Mouse (Mus musculus) liver, postnatal 0 days (tissue): ENCODE measurements around the gene Cd276. TPM values are rescaled to one million over a fixed set of nuclear protein-coding genes. Genes with fewer than 3 reads are reported as not detected.

ENCODE experiments used
- ATAC-seq: fragments of 200-750 bp; cut with Nextera tagmentation; 2 replicates; pipeline ENCODE4 v1.8.0; 2017; ENCODE audit warnings: mild to moderate bottlenecking, moderate library complexity
- DNase-seq: peaks from one replicate; pipeline ENCODE4 v3.0.0-alpha.2; 2016
- H3K27ac ChIP-seq: fragments of 300-500 bp; sonication (generic); 2 replicates; pipeline ENCODE4 v1.5.1; 2014; ENCODE audit warnings: antibody characterized with exemption, moderate library complexity, mild to moderate bottlenecking, low read depth
- H3K27me3 ChIP-seq: fragments of 300-500 bp; sonication (generic); 2 replicates; pipeline ENCODE4 v1.6.1; 2014; ENCODE audit warnings: low read length, control low read depth, mixed read lengths; ENCODE audit not compliant: insufficient read depth
- H3K36me3 ChIP-seq: fragments of 300-500 bp; sonication (generic); replicated peaks from 2 replicates; pipeline ENCODE4 v1.6.1; 2014; ENCODE audit warnings: mild to moderate bottlenecking, control low read depth, low read length, moderate library complexity, mixed read lengths; ENCODE audit not compliant: insufficient read depth
- H3K4me1 ChIP-seq: fragments of 300-500 bp; sonication (generic); 2 replicates; pipeline ENCODE4 v1.6.1; 2014; ENCODE audit warnings: antibody characterized with exemption, mild to moderate bottlenecking, control low read depth; ENCODE audit not compliant: insufficient read depth
- H3K4me2 ChIP-seq: fragments of 300-500 bp; sonication (generic); 2 replicates; pipeline ENCODE4 v1.6.1; 2014; ENCODE audit warnings: low read depth, mild to moderate bottlenecking, low read length, moderate library complexity, mixed read lengths
- H3K4me3 ChIP-seq: fragments of 300-500 bp; sonication (generic); 2 replicates; pipeline ENCODE4 v1.5.1; 2014; ENCODE audit warnings: low read depth, low read length
- H3K9ac ChIP-seq: fragments of 300-500 bp; sonication (generic); replicated peaks from 2 replicates; pipeline ENCODE4 v1.6.1; 2014; ENCODE audit warnings: mild to moderate bottlenecking, moderate library complexity
- H3K9me3 ChIP-seq: fragments of 300-500 bp; sonication (generic); 2 replicates; pipeline ENCODE4 v1.6.1; 2016; ENCODE audit warnings: mild to moderate bottlenecking, control low read depth, low read length, mixed read lengths
- CTCF ChIP-seq: sonication (generic); IDR thresholded peaks from 2 replicates; pipeline ENCODE4 v1.5.1; 2016; ENCODE audit warnings: antibody characterized with exemption, low read depth
- EP300 ChIP-seq: IDR thresholded peaks from 2 replicates; pipeline ENCODE4 v1.6.1; 2016; ENCODE audit warnings: antibody characterized with exemption, low read depth, mild to moderate bottlenecking
- WGBS: fragments of 180-500 bp; shearing (Covaris S2); extraction: QIAGEN DNeasy Blood & Tissue Kit; methylation state at CpG from one replicate; pipeline ENCODE4 v1.1.7; 2014; ENCODE audit not compliant: insufficient replicate concordance; 5-methylcytosine and 5-hydroxymethylcytosine counted together
- polyA plus RNA-seq: library from polyadenylated mRNA; unstranded; fragments of >200 nt; fragmentation: Nextera tagmentation; extraction: Ambion mirVana; gene quantifications from 2 replicates; pipeline ENCODE4 v1.2.1, GENCODE M21; 2015

Gene Cd276
- 1.4 and 1.5 TPM in 2 replicates for polyA plus RNA-seq

- under 1% methylated on average over 59 of the region's 68 CpGs for WGBS
- peak; percentile 54 for DNase-seq
- ATAC-seq = peak; percentile 54; the same call in 1 of the 2 replicates
- Histone ChIP-seq H3K9me3 (no peaks in the 10 kb centered on the region), H3K27me3 (peaks cover 22% of the 10 kb centered on the region), H3K4me3 (peak within 1 kb of the TSS; percentile 65), H3K36me3 (no peaks in the 10 kb centered on the region), H3K27ac (peak within 1 kb of the TSS; percentile 29; the same call in 1 of the 2 replicates), H3K4me1 (peaks cover 14% of the 10 kb centered on the region), H3K9ac (peak within 1 kb of the TSS; percentile 71), H3K4me2 (peak within 1 kb of the TSS; percentile 95)
- TF ChIP-seq CTCF (no peak), EP300 (no peak)
Observed at GRCm38 (mm10) chr9:58554908-58555684, at the start of gene Cd276. Gene Cd276, minus strand, starts transcription at chr9:58555437.

DNA sequence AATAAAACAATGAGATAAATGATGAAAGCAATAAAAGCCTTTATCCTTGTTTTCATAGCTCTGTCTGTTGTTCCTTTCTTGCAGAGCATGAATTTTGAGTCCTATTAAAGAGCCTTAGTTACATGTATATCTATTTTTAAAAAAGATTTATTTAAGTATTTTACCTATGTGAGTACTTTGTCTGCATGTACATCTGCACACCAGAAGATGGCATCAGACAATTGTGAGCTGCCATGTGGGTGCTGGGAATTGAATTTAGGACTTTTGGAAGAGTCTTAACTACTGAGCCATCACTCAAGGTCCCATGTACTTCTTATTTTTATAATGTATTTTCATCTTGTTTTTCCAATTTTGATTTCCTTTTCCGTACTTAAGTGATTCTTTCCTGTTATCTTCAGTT, 40.1 kb upstream of the Cd276 start:
- no peak for ATAC-seq
- WGBS = 87% methylated on average over 1 of the region's 1 CpGs
- no peak overlapping the region for H3K4me3 ChIP-seq

DNA sequence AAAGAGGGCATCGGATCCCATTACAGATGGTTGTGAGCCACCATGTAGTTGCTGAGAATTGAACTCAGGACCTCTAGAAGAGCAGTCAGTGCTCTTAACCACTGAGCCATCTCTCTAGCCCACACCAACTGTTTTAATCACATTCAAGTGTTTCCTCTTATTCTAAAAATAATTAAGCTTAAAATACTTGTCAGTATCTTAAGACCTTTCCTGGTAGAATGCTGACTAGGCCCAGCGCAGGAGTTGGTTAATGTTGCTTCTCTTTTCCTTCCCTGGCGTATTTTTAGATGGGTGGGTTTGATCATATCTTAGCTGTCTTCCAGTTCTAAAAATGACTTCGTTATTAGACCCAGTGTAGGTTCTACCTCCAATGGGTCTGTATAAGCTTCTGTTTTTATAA, 33.4 kb upstream of the Cd276 start:
- Histone ChIP-seq H3K9me3 (no peaks in the 10 kb centered on the region), H3K4me3 (no peak overlapping the region), H3K4me1 (peaks cover 6% of the 10 kb centered on the region; the same call in 1 of the 2 replicates), H3K4me2 (no peak overlapping the region), H3K27ac (no peak overlapping the region), H3K36me3 (no peaks in the 10 kb centered on the region), H3K27me3 (no peaks in the 10 kb centered on the region), H3K9ac (no peak overlapping the region)
- DNase-seq (no peak), ATAC-seq (no peak)
- TF ChIP-seq CTCF (no peak), EP300 (no peak)
- 47% methylated on average over 4 of the region's 4 CpGs for WGBS

More for the DNA sequence above, 40.1 kb upstream of the Cd276 start:
- no peak overlapping the region for H3K4me2 ChIP-seq
- H3K4me1 ChIP-seq = peaks cover 2% of the 10 kb centered on the region; the same call in 1 of the 2 replicates
- no peaks in the 10 kb centered on the region for H3K27me3 ChIP-seq
- H3K36me3 ChIP-seq = no peaks in the 10 kb centered on the region
- DNase-seq = no peak
- TF ChIP-seq EP300 (no peak), CTCF (no peak)
- H3K9ac ChIP-seq = no peak overlapping the region
- no peak overlapping the region for H3K27ac ChIP-seq
- no peaks in the 10 kb centered on the region for H3K9me3 ChIP-seq

DNA sequence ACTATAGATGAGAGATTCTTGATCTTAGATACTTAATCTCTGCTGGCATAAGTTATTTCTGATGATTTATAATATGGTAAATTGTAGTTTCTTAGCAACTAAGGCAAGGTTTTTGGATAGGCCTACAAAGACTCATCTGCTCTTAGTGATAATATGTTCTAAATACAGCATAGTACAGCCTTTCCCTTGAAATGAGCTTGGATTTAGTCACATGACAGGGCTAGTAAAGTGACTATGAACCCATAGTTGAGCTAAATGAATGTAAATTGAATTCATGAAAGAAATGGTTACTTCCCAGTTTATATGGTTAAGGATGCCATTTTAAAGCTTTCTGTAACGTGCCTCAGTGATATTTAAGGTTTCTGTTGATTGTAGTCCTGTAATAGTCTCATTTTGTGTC, 29.1 kb upstream of the Cd276 start:
- Histone ChIP-seq H3K36me3 (no peaks in the 10 kb centered on the region), H3K4me1 (peaks cover 14% of the 10 kb centered on the region), H3K9ac (no peak overlapping the region), H3K27me3 (no peaks in the 10 kb centered on the region), H3K9me3 (no peaks in the 10 kb centered on the region), H3K27ac (no peak overlapping the region), H3K4me3 (peak overlapping the region; percentile 92; the same call in 1 of the 2 replicates), H3K4me2 (peak overlapping the region; percentile 92)
- DNase-seq (no peak), ATAC-seq (no peak)
- TF ChIP-seq CTCF (no peak), EP300 (no peak)
- 83% methylated on average over 1 of the region's 1 CpGs for WGBS

GRCm38 (mm10) chr9:58583267-58583641, 28.0 kb upstream of the Cd276 start:
- Histone ChIP-seq H3K4me1 (peaks cover 14% of the 10 kb centered on the region), H3K27me3 (no peaks in the 10 kb centered on the region), H3K4me3 (peak overlapping the region; percentile 92), H3K9me3 (no peaks in the 10 kb centered on the region), H3K9ac (peak overlapping the region; percentile 99), H3K27ac (peak overlapping the region; percentile 97), H3K4me2 (peak overlapping the region; percentile 92), H3K36me3 (no peaks in the 10 kb centered on the region)
- TF ChIP-seq EP300 (no peak), CTCF (no peak)
- WGBS = 2% methylated on average over 8 of the region's 8 CpGs
- DNase-seq (peak; percentile 31), ATAC-seq (no peak)

DNA sequence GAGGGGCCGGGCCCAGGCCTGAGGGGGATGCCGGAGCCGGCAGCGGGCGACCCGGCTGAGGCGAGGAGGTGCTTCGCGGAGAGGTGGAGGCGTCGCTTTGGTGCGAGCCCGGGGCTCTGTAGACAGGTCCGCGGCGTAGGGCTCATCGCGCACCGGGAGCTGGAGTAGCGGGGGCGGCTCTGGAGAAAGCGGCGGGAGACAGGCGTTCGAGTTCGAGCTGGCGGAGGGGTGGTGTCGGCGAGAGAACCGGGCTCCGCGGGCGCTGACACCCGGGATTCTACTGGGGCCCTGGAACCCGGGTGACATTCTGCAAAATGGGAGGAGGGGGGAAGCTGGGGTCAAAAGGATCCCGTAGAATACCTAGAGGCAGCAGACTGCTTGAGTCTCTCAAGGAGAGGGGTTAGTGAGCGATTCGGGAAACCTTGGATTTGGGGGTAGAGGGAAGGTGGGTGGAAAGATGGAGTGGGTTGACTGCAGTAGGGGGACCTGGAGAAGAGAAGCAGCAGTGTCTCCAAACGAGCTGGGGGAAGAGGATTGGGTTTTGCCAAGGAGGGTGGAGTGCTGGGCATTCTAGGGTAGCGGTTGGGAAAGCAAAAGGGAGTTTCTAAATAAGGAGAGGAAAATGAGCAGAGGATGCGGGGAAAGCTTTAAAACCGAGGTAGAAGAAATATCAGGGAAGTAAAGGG, 27.5 kb upstream of the Cd276 start:
- Histone ChIP-seq H3K27me3 (no peaks in the 10 kb centered on the region), H3K27ac (peak overlapping the region; percentile 97), H3K4me1 (peaks cover 14% of the 10 kb centered on the region), H3K36me3 (no peaks in the 10 kb centered on the region), H3K4me2 (peak overlapping the region; percentile 92), H3K4me3 (peak overlapping the region; percentile 92), H3K9ac (peak overlapping the region; percentile 99), H3K9me3 (no peaks in the 10 kb centered on the region)
- ATAC-seq (peak; percentile 66), DNase-seq (no peak)
- no peak for TF ChIP-seq EP300
- no peak for TF ChIP-seq CTCF
- 0% methylated on average over 41 of the region's 42 CpGs for WGBS
